Mouse (Mus musculus): ENCODE measurements at regions not wholly inside any gene's neighbourhood (a gene's known extent, or its start where the extent isn't known, plus 50 kb on each side); places are given as distances from the start of the nearest gene placed in this dataset.

GRCm38 (mm10) chr12:14301676-14302365 lies 150.0 kb upstream of the Fam84a start:
- TF ChIP-seq GATA1 (IDR thresholded peaks at IDR 0.05; ENCODE audit: borderline replicate concordance, low read length), result no peak
- TF ChIP-seq FLI1 (IDR thresholded peaks at IDR 0.05; ENCODE audit: low read length), result no peak

Measured in megakaryocyte, embryonic 14.5 days (primary cell).